Mouse (Mus musculus) hindbrain, embryonic 10.5 days (tissue): ENCODE measurements at regions not wholly inside any gene's neighbourhood (a gene's known extent, or its start where the extent isn't known, plus 50 kb on each side); places are given as distances from the start of the nearest gene placed in this dataset.

Experiments
- DNase-seq: peaks from one replicate; pipeline ENCODE4 v3.0.0-alpha.2; 2017; ENCODE audit warnings: low spot score
- H3K27ac ChIP-seq: fragments of 300-500 bp; sonication (generic); 2 replicates; pipeline ENCODE4 v1.5.1; 2016; ENCODE audit warnings: mild to moderate bottlenecking, moderate library complexity
- H3K27me3 ChIP-seq: fragments of 300-500 bp; sonication (generic); 2 replicates; pipeline ENCODE4 v1.6.1; 2016; ENCODE audit warnings: mild to moderate bottlenecking; ENCODE audit not compliant: poor library complexity, insufficient read depth, severe bottlenecking
- H3K36me3 ChIP-seq: fragments of 300-500 bp; sonication (generic); 2 replicates; pipeline ENCODE4 v1.6.1; 2016; ENCODE audit warnings: mild to moderate bottlenecking, moderate library complexity
- H3K4me1 ChIP-seq: fragments of 300-500 bp; sonication (generic); replicated peaks from 2 replicates; pipeline ENCODE4 v1.6.1; 2016; ENCODE audit warnings: mild to moderate bottlenecking
- H3K4me3 ChIP-seq: fragments of 300-500 bp; sonication (generic); 2 replicates; pipeline ENCODE4 v1.5.1; 2016; ENCODE audit warnings: mild to moderate bottlenecking, moderate library complexity
- H3K9me3 ChIP-seq: fragments of 300-500 bp; sonication (generic); 2 replicates; pipeline ENCODE4 v1.6.1; 2016; ENCODE audit warnings: mild to moderate bottlenecking, moderate library complexity
- WGBS: fragments of 180-500 bp; shearing (Covaris S2); methylation state at CpG from one replicate; pipeline ENCODE4 v1.1.7; 2016; 5-methylcytosine and 5-hydroxymethylcytosine counted together

GRCm38 (mm10) chr4:106091927-106092675 lies 223.9 kb upstream of the Usp24 start:
- H3K27ac ChIP-seq = no peak overlapping the region
- no peaks in the 10 kb centered on the region for H3K27me3 ChIP-seq
- WGBS = 69% methylated on average over 9 of the region's 9 CpGs
- H3K36me3 ChIP-seq = no peaks in the 10 kb centered on the region
- H3K4me3 ChIP-seq = no peak overlapping the region
- no peak for DNase-seq
- no peaks in the 10 kb centered on the region for H3K4me1 ChIP-seq
- H3K9me3 ChIP-seq = no peaks in the 10 kb centered on the region

- no peak overlapping the region for H3K4me3 ChIP-seq
- no peaks in the 10 kb centered on the region for H3K36me3 ChIP-seq
- DNase-seq = no peak
- no peaks in the 10 kb centered on the region for H3K27me3 ChIP-seq
- no peaks in the 10 kb centered on the region for H3K9me3 ChIP-seq
- H3K4me1 ChIP-seq = no peaks in the 10 kb centered on the region
- whole genome bisulfite sequencing = 72% methylated on average over 6 of the region's 6 CpGs
- H3K27ac ChIP-seq = no peak overlapping the region
Observed at GRCm38 (mm10) chr4:106092676-106093070, 223.3 kb upstream of the Usp24 start.

DNA sequence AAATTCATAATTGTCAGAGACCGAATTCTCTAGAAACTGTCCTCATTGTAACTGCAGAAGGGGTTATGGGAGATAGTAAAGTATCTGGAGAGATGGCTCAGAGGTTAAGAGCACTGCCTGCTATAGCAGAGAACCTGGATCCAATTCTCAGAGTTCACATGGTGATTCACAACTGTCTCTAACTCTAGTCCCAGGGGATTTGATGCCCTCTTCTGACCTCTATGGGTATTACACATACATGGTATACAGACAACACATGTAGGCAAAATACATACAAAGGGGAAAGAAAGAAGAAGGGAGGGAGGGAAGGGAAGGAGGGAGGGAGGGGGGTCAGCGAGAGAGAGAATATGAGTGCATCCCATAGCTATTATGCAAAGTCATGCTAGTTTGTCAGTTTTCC lies 222.8 kb upstream of the Usp24 start:
- H3K27me3 ChIP-seq = no peaks in the 10 kb centered on the region
- WGBS = 86% methylated on average over 2 of the region's 2 CpGs
- no peak for DNase-seq
- H3K4me3 ChIP-seq = no peak overlapping the region
- H3K4me1 ChIP-seq = no peaks in the 10 kb centered on the region
- H3K9me3 ChIP-seq = no peaks in the 10 kb centered on the region
- H3K36me3 ChIP-seq = no peaks in the 10 kb centered on the region
- no peak overlapping the region for H3K27ac ChIP-seq

DNA sequence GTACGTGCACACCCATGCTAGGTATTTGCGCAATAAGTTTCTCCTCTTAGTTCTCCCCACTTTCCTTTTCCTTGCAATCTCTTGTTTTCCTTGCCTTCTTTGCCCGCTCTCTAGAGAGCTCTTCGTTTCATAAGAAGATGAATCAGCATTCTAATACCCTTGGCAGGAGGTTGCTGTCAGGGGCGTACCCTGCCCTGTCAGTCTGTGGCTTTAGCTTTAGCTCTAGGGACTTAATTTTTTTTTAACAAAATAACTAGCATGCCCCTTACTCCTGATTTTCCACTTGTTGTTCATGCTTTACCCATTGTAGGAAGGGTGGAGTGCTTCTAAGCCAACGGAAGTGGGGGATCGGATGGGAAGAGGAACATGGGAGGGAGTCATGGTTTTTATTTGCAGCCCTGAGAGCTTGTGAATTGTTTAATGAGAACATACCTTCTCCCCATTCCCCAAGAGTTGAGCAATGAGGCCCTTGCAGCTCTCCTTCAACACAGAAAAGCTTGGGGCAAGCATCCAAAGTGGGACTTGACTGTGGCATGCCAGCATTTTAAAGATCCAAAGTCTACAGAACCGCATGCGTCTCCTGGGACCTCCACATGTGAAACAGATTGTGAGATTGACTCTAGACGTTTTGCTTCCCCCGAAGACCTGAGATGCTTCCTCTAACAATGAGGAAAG lies 221.0 kb upstream of the Usp24 start:
- Histone ChIP-seq H3K4me1 (peaks cover under 1% of the 10 kb centered on the region; the same call in 1 of the 2 replicates), H3K4me3 (no peak overlapping the region), H3K27me3 (no peaks in the 10 kb centered on the region), H3K27ac (no peak overlapping the region), H3K9me3 (no peaks in the 10 kb centered on the region), H3K36me3 (no peaks in the 10 kb centered on the region)
- 83% methylated on average over 11 of the region's 11 CpGs for WGBS
- DNase-seq = no peak

- Histone ChIP-seq H3K27ac (no peak overlapping the region), H3K4me3 (no peak overlapping the region), H3K27me3 (no peaks in the 10 kb centered on the region), H3K9me3 (no peaks in the 10 kb centered on the region), H3K36me3 (no peaks in the 10 kb centered on the region), H3K4me1 (peaks cover 10% of the 10 kb centered on the region)
- no peak for DNase-seq
- WGBS = 74% methylated on average over 3 of the region's 3 CpGs
Observed at GRCm38 (mm10) chr4:106096130-106096529, 219.9 kb upstream of the Usp24 start.

DNA sequence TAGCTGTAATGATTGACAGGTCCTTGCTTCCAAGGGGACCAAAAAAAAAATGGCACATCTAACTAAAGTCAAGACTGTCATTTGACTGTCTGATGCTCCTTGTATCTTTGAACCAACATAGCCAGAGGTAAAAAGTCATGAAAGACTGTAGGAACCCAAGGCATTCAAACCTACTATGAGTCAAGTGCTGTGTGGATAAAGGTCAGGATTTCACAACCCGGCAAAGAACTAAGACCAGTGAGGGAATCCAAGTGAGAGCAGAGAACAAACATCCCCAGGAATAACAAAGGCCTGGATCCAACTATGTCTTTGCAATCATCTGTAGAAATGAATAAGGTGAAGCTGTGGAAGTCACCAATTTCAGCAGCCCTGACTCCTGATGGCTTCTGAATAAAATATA lies 218.2 kb upstream of the Usp24 start:
- H3K27me3 ChIP-seq = no peaks in the 10 kb centered on the region
- no peaks in the 10 kb centered on the region for H3K36me3 ChIP-seq
- DNase-seq = no peak
- no peak overlapping the region for H3K4me3 ChIP-seq
- H3K4me1 ChIP-seq = peaks cover 27% of the 10 kb centered on the region
- H3K27ac ChIP-seq = no peak overlapping the region
- WGBS = 90% methylated on average over 1 of the region's 1 CpGs
- no peaks in the 10 kb centered on the region for H3K9me3 ChIP-seq

DNA sequence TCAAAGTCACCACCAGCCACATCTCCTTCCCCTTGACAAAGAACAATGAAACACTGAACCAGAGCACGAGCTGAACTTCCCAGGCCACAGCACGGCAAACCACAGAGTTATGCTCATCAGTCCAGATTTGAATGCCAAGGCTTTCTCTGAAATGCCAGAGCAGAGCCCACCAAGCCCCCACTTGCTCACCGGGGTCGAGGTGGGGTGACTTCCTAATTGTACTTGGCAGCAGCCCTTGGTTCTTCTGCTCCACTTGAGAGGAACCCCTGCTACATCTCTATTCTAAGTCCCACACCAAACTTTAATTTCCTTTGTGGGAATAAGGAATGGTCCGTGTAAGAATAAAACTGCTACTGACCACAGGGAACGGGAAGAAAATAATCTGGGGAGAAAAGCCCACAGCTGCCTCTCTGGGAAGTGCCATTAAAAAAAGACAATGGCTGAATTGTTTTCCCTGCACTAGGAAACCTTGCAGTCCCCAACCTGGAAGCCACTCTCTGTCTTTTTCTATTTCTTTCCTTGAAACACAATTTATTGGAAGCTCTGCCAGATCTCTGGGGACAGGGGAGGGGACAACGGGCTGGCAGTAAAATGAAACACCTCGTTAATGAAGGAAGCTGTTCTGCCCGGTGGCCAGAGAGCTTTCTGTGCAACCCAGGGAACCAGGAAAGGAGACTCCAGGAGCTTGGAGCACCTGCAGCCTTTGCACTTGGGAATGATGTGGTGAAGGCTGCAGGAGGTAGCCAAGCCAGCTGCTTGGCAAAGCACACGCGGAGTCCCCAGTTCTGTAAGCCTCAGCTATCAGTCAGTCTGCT lies 215.6 kb upstream of the Usp24 start:
- H3K27me3 ChIP-seq = no peaks in the 10 kb centered on the region
- DNase-seq = no peak
- no peak overlapping the region for H3K4me3 ChIP-seq
- no peaks in the 10 kb centered on the region for H3K36me3 ChIP-seq
- 60% methylated on average over 11 of the region's 11 CpGs for WGBS
- peak overlapping the region; percentile 29; the same call in 1 of the 2 replicates for H3K27ac ChIP-seq
- H3K4me1 ChIP-seq = peaks cover 38% of the 10 kb centered on the region
- no peaks in the 10 kb centered on the region for H3K9me3 ChIP-seq

DNA sequence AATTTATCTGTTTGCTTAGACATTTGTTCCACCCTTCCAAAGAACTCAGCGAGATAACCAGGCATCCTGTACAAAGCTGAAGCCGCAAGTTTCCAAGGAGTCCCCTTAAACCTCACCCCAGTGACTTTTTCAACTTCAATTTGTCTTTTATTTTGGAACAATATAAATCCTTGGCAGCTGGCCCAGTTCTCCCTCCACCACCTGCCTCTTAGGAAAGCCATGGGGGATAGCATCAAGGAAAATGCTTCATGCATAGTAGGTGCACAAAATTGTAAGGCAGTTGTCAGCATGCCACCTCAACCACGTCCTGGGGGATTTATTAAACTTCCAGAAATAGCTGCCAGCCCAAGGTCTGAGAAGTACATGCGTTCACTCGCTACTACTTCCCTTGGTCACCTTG lies 214.1 kb upstream of the Usp24 start:
- no peak for DNase-seq
- no peak overlapping the region for H3K4me3 ChIP-seq
- H3K27ac ChIP-seq = peak overlapping the region; percentile 70
- 41% methylated on average over 5 of the region's 5 CpGs for WGBS
- H3K27me3 ChIP-seq = no peaks in the 10 kb centered on the region
- H3K36me3 ChIP-seq = no peaks in the 10 kb centered on the region
- H3K4me1 ChIP-seq = peaks cover 38% of the 10 kb centered on the region
- H3K9me3 ChIP-seq = no peaks in the 10 kb centered on the region

DNA sequence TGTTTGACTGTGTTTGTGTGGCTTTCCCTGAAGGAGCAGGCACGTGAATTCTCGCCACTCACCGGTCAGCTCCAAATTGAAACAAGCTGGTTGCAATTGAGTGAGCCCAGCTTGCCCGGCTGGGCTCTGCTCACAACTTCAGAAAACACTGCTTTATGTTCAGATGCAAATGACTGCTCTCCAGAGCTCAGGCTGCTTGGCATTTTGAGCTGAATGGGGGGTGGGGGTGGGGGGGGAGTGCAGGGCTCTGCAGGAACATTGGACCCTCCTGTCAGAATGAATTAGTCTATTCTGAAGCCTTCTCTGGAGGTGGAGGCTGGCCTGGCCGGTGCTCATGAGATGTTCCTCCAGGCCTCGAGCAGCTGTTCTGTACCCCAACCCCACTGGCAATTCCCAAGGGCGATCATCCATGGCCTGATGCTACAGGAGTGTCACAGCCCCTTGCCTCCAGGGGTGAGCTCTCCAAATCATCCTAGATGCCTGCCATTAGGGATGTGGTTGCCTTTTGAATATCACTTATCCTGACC lies 213.5 kb upstream of the Usp24 start:
- no peaks in the 10 kb centered on the region for H3K36me3 ChIP-seq
- H3K4me3 ChIP-seq = no peak overlapping the region
- H3K27ac ChIP-seq = peak overlapping the region; percentile 70
- peak; percentile 61 for DNase-seq
- H3K27me3 ChIP-seq = no peaks in the 10 kb centered on the region
- H3K4me1 ChIP-seq = peaks cover 38% of the 10 kb centered on the region
- 13% methylated on average over 7 of the region's 7 CpGs for WGBS
- no peaks in the 10 kb centered on the region for H3K9me3 ChIP-seq

- H3K4me1 ChIP-seq = peaks cover 38% of the 10 kb centered on the region
- no peak overlapping the region for H3K27ac ChIP-seq
- no peak for DNase-seq
- no peaks in the 10 kb centered on the region for H3K9me3 ChIP-seq
- 74% methylated on average over 11 of the region's 11 CpGs for WGBS
- no peaks in the 10 kb centered on the region for H3K27me3 ChIP-seq
- H3K4me3 ChIP-seq = no peak overlapping the region
- no peaks in the 10 kb centered on the region for H3K36me3 ChIP-seq
Observed at GRCm38 (mm10) chr4:106103750-106104635, 212.0 kb upstream of the Usp24 start.

- Histone ChIP-seq H3K27me3 (no peaks in the 10 kb centered on the region), H3K4me1 (peaks cover 21% of the 10 kb centered on the region), H3K9me3 (no peaks in the 10 kb centered on the region), H3K36me3 (no peaks in the 10 kb centered on the region), H3K4me3 (no peak overlapping the region), H3K27ac (no peak overlapping the region)
- no peak for DNase-seq
Observed at GRCm38 (mm10) chr4:106112981-106113380, 203.0 kb upstream of the Usp24 start.

GRCm38 (mm10) chr4:106113747-106114146 lies 202.3 kb upstream of the Usp24 start:
- no peak for DNase-seq
- no peaks in the 10 kb centered on the region for H3K36me3 ChIP-seq
- no peaks in the 10 kb centered on the region for H3K27me3 ChIP-seq
- no peak overlapping the region for H3K4me3 ChIP-seq
- no peak overlapping the region for H3K27ac ChIP-seq
- H3K9me3 ChIP-seq = no peaks in the 10 kb centered on the region
- H3K4me1 ChIP-seq = peaks cover 21% of the 10 kb centered on the region
